Mouse (Mus musculus) limb, embryonic 15.5 days (tissue): ENCODE results near the gene Rxfp2. TPM values are rescaled to one million over a fixed set of nuclear protein-coding genes. Genes with fewer than 3 reads are reported as not detected.
A peak's percentile ranks its signal among the peaks of the same experiment; 100 is the strongest.

Experiments used
- ATAC-seq: fragments of 200-750 bp; cut with Nextera tagmentation; 2 replicates; pipeline ENCODE4 v1.8.0; 2017; ENCODE audit warnings: low read depth, moderate TSS enrichment; ENCODE audit not compliant: insufficient number of reproducible peaks, low FRiP score, low TSS enrichment
- H3K27ac ChIP-seq: fragments of 300-500 bp; sonication (generic); 2 replicates; pipeline ENCODE4 v1.5.1; 2015; ENCODE audit warnings: moderate library complexity, mild to moderate bottlenecking, inconsistent platforms
- H3K27me3 ChIP-seq: fragments of 300-500 bp; sonication (generic); 2 replicates; pipeline ENCODE4 v1.6.1; 2015; ENCODE audit warnings: inconsistent platforms
- H3K36me3 ChIP-seq: fragments of 300-500 bp; sonication (generic); 2 replicates; pipeline ENCODE4 v1.6.1; 2015; ENCODE audit warnings: inconsistent platforms
- H3K4me1 ChIP-seq: fragments of 300-500 bp; sonication (generic); 2 replicates; pipeline ENCODE4 v1.6.1; 2015; ENCODE audit warnings: inconsistent platforms
- H3K4me2 ChIP-seq: fragments of 300-500 bp; sonication (generic); 2 replicates; pipeline ENCODE4 v1.6.1; 2015; ENCODE audit warnings: mild to moderate bottlenecking, inconsistent platforms
- H3K4me3 ChIP-seq: fragments of 300-500 bp; sonication (generic); 2 replicates; pipeline ENCODE4 v1.5.1; 2015; ENCODE audit warnings: mild to moderate bottlenecking, inconsistent platforms
- H3K9ac ChIP-seq: fragments of 300-500 bp; sonication (generic); 2 replicates; pipeline ENCODE4 v1.6.1; 2015; ENCODE audit warnings: inconsistent platforms
- H3K9me3 ChIP-seq: fragments of 300-500 bp; sonication (generic); 2 replicates; pipeline ENCODE4 v1.6.1; 2016; ENCODE audit warnings: inconsistent platforms
- WGBS: fragments of 180-500 bp; shearing (Covaris S2); methylation state at CpG from one replicate; pipeline ENCODE4 v1.1.7; 2015; 5-methylcytosine and 5-hydroxymethylcytosine counted together
- polyA plus RNA-seq: library from polyadenylated mRNA; unstranded; fragments of >200 nt; fragmentation: Nextera tagmentation; extraction: Ambion mirVana; gene quantifications from 2 replicates; pipeline ENCODE4 v1.2.1, GENCODE M21; 2015

Gene Rxfp2
- polyA plus RNA-seq, 1 experiment from 2014 or later = 0.10 TPM

GRCm38 (mm10) chr5:150079866-150080797 is 61.7 kb downstream of the Rxfp2 start:
- Histone ChIP-seq H3K4me2 (no peak overlapping the region), H3K4me3 (no peak overlapping the region), H3K9me3 (no peaks in the 10 kb centered on the region), H3K36me3 (no peaks in the 10 kb centered on the region), H3K4me1 (no peaks in the 10 kb centered on the region), H3K27me3 (no peaks in the 10 kb centered on the region), H3K9ac (no peak overlapping the region), H3K27ac (no peak overlapping the region)
- no peak; the same call in 1 of the 2 replicates for ATAC-seq
- 30% methylated on average over 12 of the region's 12 CpGs for WGBS

GRCm38 (mm10) chr5:150082696-150083095 is 64.2 kb downstream of the Rxfp2 start:
- ATAC-seq = no peak
- no peak overlapping the region for H3K4me2 ChIP-seq
- H3K9me3 ChIP-seq = no peaks in the 10 kb centered on the region
- no peak overlapping the region for H3K9ac ChIP-seq
- no peaks in the 10 kb centered on the region for H3K4me1 ChIP-seq
- no peak overlapping the region for H3K4me3 ChIP-seq
- no peak overlapping the region for H3K27ac ChIP-seq
- H3K27me3 ChIP-seq = no peaks in the 10 kb centered on the region
- H3K36me3 ChIP-seq = no peaks in the 10 kb centered on the region
- WGBS = 84% methylated on average over 14 of the region's 14 CpGs

GRCm38 (mm10) chr5:150083190-150083589 is 64.7 kb downstream of the Rxfp2 start:
- Histone ChIP-seq H3K27ac (no peak overlapping the region), H3K36me3 (no peaks in the 10 kb centered on the region), H3K27me3 (no peaks in the 10 kb centered on the region), H3K4me3 (no peak overlapping the region), H3K4me1 (no peaks in the 10 kb centered on the region), H3K4me2 (no peak overlapping the region), H3K9ac (no peak overlapping the region), H3K9me3 (no peaks in the 10 kb centered on the region)
- ATAC-seq = no peak
- WGBS = 68% methylated on average over 5 of the region's 5 CpGs

GRCm38 (mm10) chr5:150097620-150098019 is 79.1 kb downstream of the Rxfp2 start:
- no peak for ATAC-seq
- no peaks in the 10 kb centered on the region for H3K4me1 ChIP-seq
- H3K9me3 ChIP-seq = no peaks in the 10 kb centered on the region
- WGBS = 4% methylated on average over 6 of the region's 6 CpGs
- no peaks in the 10 kb centered on the region; the same call in 1 of the 2 replicates for H3K27me3 ChIP-seq
- no peak overlapping the region for H3K27ac ChIP-seq
- no peak overlapping the region for H3K4me2 ChIP-seq
- no peaks in the 10 kb centered on the region for H3K36me3 ChIP-seq
- no peak overlapping the region for H3K9ac ChIP-seq
- no peak overlapping the region for H3K4me3 ChIP-seq

- 92% methylated on average over 12 of the region's 12 CpGs for WGBS
- Histone ChIP-seq H3K36me3 (no peaks in the 10 kb centered on the region), H3K9me3 (no peaks in the 10 kb centered on the region)
These were observed 80.3 kb downstream of the Rxfp2 start for GRCm38 (mm10) chr5:150098754-150099153.

GRCm38 (mm10) chr5:150101789-150102188 is 83.3 kb downstream of the Rxfp2 start:
- ATAC-seq = no peak
- no peaks in the 10 kb centered on the region; the same call in 1 of the 2 replicates for H3K27me3 ChIP-seq
- 85% methylated on average over 11 of the region's 11 CpGs for WGBS
- H3K4me1 ChIP-seq = no peaks in the 10 kb centered on the region
- H3K9ac ChIP-seq = no peak overlapping the region
- no peak overlapping the region for H3K4me2 ChIP-seq
- H3K27ac ChIP-seq = no peak overlapping the region
- no peak overlapping the region for H3K4me3 ChIP-seq
- H3K36me3 ChIP-seq = no peaks in the 10 kb centered on the region
- no peaks in the 10 kb centered on the region for H3K9me3 ChIP-seq

More at GRCm38 (mm10) chr5:150098754-150099153, 80.3 kb downstream of the Rxfp2 start:
- H3K4me2 ChIP-seq = no peak overlapping the region
- no peaks in the 10 kb centered on the region for H3K4me1 ChIP-seq
- no peak overlapping the region for H3K27ac ChIP-seq
- no peak overlapping the region for H3K9ac ChIP-seq
- H3K4me3 ChIP-seq = no peak overlapping the region
- no peaks in the 10 kb centered on the region; the same call in 1 of the 2 replicates for H3K27me3 ChIP-seq
- ATAC-seq = no peak

- Histone ChIP-seq H3K9ac (no peak overlapping the region), H3K4me3 (no peak overlapping the region), H3K4me1 (no peaks in the 10 kb centered on the region), H3K27me3 (no peaks in the 10 kb centered on the region), H3K36me3 (no peaks in the 10 kb centered on the region), H3K9me3 (no peaks in the 10 kb centered on the region), H3K27ac (no peak overlapping the region), H3K4me2 (no peak overlapping the region)
- ATAC-seq = no peak
- 91% methylated on average over 7 of the region's 7 CpGs for WGBS
These were observed 87.9 kb downstream of the Rxfp2 start for GRCm38 (mm10) chr5:150106358-150106757.

GRCm38 (mm10) chr5:150111236-150111635 is 92.8 kb downstream of the Rxfp2 start:
- Histone ChIP-seq H3K27ac (no peak overlapping the region), H3K36me3 (no peaks in the 10 kb centered on the region), H3K9me3 (no peaks in the 10 kb centered on the region), H3K27me3 (no peaks in the 10 kb centered on the region), H3K4me2 (no peak overlapping the region), H3K4me1 (peaks cover 11% of the 10 kb centered on the region), H3K9ac (no peak overlapping the region), H3K4me3 (no peak overlapping the region)
- 46% methylated on average over 8 of the region's 8 CpGs for WGBS
- ATAC-seq = no peak

- ATAC-seq = no peak
- Histone ChIP-seq H3K9me3 (no peaks in the 10 kb centered on the region), H3K4me3 (no peak overlapping the region), H3K9ac (no peak overlapping the region), H3K4me1 (peaks cover 13% of the 10 kb centered on the region), H3K27ac (no peak overlapping the region), H3K4me2 (no peak overlapping the region), H3K27me3 (no peaks in the 10 kb centered on the region), H3K36me3 (no peaks in the 10 kb centered on the region)
- WGBS = 72% methylated on average over 7 of the region's 7 CpGs
These were observed 95.5 kb downstream of the Rxfp2 start for GRCm38 (mm10) chr5:150114007-150114406.

- Histone ChIP-seq H3K4me1 (peaks cover 16% of the 10 kb centered on the region), H3K27ac (no peak overlapping the region), H3K9me3 (no peaks in the 10 kb centered on the region), H3K27me3 (no peaks in the 10 kb centered on the region), H3K4me2 (no peak overlapping the region), H3K36me3 (no peaks in the 10 kb centered on the region), H3K4me3 (no peak overlapping the region), H3K9ac (no peak overlapping the region)
- no peak for ATAC-seq
- 82% methylated on average over 4 of the region's 4 CpGs for WGBS
These were observed 96.3 kb downstream of the Rxfp2 start for GRCm38 (mm10) chr5:150114778-150115177.

- no peak overlapping the region for H3K4me3 ChIP-seq
- no peak overlapping the region; the same call in 1 of the 2 replicates for H3K27ac ChIP-seq
- 0 out of 2 replicates have a peak, but pooled peaks have one; percentile 20 for ATAC-seq
- H3K27me3 ChIP-seq = no peaks in the 10 kb centered on the region
- WGBS = 40% methylated on average over 16 of the region's 16 CpGs
- no peak overlapping the region for H3K4me2 ChIP-seq
- peaks cover 16% of the 10 kb centered on the region for H3K4me1 ChIP-seq
- no peaks in the 10 kb centered on the region for H3K9me3 ChIP-seq
- H3K9ac ChIP-seq = no peak overlapping the region
- H3K36me3 ChIP-seq = no peaks in the 10 kb centered on the region
These were observed 97.0 kb downstream of the Rxfp2 start for GRCm38 (mm10) chr5:150115271-150116092.
